Mouse (Mus musculus): ENCODE measurements around the gene Olfr99.
"Not testable (repeated sequence)": the region's sequence is repeated elsewhere in the genome, so short reads cannot be mapped to it uniquely, and the experiment has no call there.

Olfr99 gene

DNA sequence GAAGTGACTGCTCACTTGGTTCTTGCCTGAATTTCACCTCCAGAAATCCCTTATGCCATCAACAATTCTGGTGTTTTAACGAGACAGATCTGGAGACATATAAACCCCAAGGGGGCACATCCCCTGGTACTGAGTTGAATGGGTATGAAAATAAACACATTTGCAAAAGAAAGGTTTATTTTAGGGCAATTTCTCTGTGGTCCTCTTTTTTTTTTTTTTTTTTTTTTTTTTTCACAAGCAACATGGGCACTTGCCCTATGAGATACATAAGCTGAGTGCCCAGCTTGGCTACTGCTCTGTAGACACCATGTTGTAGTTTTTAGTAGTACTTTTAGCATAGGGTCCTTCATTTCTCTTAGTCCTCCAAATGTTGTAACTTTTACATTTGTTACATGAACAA, at the start of gene Olfr99:
Gene Olfr99, minus strand, starts transcription at position 101 of the 400 bp plus-strand sequence.
- DNase-seq (ENCODE audit: low spot score): no peak

DNA sequence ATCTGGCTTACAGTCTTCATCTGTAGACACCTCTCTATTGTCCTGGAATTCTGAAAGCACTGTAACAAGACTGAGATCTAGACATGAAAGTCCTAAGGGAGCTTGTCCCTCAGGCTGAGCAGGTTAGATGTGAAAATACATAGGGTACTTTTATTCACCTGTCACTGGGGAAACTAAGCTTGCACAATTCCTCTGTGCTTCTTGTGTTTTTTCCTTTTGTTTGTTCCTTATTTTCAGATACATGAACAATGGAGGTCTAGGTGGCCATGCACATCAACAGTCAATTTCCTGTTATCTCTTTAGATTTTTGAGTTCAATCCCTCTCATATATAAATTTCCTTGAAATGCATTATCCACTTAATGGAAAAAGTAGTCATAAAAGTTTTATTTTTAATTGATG, 33.7 kb upstream of the Olfr99 start, which contains the start of gene Olfr102:
Gene Olfr102, minus strand, starts transcription at position 101 of the 400 bp plus-strand sequence.
- no peak for DNase-seq (ENCODE audit: low spot score)

- DNase-seq (ENCODE audit: low spot score): no peak
Measured at GRCm38 (mm10) chr17:37310146-37310699, 27.0 kb upstream of the Olfr99 start.

DNA sequence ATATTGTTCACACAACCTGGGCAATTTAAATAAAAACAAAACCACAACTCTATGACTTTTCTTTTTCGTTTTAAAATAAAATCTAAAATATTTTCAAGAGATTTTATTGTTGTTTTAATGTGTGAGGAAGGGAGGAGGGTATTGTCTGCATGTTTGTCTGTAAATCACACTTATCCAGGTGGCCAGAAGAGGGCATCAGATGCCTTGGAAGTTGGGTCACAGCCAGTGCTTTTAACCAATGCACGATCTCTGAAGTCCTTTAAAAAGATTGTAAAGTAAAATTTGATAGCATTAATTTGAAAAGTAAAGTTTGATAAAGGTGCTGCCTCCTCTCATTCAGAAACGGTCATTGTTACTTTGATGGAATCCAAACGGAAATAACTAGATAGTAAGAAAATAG, 25.2 kb upstream of the Olfr99 start:
- DNase-seq (ENCODE audit: low spot score): peak; percentile 14

- no peak for DNase-seq (ENCODE audit: low spot score)
Measured at GRCm38 (mm10) chr17:37304213-37304612, 21.0 kb upstream of the Olfr99 start, which contains the start of gene Olfr101. Gene Olfr101 (minus strand): TSS chr17:37304313.

DNA sequence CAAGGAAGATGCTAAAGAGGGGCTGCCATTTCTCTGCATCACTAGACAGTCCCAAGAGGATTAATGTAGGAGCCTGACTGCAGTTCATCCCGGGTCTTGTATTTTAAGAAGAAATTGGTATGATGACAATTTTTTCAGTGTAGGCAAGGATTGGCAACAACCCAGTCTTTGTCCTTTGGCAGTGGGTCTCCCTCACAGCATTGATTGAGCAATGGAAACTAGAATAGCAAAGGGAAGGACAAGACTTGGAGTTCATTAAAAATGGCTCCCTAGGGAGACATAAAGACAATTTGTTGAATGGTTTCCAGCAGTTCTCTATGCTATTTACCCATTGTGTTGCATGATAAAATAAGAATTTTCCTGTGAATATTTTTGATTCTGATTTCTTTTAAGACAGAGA, 2.9 kb downstream of the Olfr99 start:
- DNase-seq (ENCODE audit: low spot score): no peak

GRCm38 (mm10) chr17:37276573-37276972, 6.7 kb downstream of the Olfr99 start:
- DNase-seq (ENCODE audit: low spot score): no peak

DNA sequence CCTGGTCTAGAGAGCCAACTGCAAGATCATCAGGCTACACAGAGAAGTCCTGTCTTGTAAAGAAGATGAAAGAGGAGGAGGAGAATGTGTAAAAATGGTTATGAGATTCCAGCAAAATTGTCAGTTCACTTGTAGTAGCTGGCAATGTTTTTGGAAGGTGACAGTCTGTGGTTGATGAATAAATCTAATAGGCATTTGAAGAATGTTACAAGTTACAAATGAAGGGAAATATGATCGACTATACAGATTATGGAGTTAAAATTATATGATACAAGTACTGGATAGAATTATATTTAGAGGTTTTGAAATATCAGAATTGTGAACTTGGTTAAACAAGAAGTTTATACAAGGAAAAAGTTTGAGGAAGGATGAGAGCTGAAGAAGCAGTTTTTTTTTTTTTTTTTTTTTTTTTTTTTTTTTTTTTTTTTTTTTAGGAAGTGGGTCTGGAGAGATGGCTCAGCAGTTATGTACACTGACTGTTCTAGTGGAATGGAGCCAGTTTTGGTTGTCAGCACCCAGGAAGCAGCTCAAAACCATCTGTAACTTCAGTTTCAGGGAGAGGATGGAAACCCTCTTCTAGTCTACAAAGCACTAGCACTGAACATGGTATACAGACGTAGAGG, 7.5 kb downstream of the Olfr99 start:
- DNase-seq (ENCODE audit: low spot score): no peak

DNA sequence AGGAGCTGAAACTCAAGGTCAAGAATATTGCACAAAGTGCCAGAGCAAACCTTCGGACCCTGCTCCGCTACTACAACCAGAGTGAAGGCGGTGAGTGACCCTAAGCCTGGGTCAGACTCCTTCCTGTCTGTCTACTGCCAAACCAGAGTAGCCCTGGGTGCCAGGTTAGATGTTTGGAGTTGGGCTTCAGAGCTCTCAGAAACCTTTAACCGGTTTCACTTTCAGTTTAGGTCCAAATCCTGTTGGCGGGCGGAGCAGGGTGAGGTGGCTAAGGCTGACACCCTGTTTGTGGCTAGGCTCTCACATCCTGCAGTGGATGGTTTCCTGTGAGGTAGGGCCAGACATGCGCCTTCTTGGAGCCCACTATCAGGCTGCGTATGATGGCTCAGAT, 12.6 kb downstream of the Olfr99 start:
- no peak for DNase-seq (ENCODE audit: low spot score)

DNA sequence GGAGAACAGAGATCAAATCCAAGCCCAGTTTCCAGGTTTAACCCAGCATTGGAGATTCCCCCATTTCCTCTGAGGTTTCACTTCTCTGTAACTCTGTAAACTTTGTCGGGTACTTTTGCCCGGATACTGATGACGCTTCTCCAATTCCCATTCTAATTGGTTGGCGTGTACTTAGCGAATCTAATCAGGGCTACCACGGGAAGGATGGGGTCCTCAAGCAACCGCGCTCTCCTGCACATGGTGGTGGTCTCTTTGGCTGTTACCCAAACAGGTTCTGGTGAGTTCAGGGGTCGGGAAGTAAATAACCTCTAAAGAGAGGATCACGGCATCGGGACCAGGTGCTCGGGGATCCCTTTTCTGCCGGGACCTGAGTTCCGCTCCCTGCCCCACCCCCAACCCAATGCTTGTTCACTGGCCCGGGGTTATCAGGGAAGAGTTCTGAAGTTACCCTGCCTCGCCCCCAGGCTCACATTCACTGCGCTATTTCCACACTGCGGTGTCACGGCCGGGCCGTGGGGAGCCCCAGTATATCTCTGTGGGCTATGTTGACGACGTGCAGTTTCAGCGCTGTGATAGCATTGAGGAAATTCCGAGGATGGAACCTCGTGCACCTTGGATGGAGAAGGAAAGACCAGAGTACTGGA, 13.1 kb downstream of the Olfr99 start, which contains the start of gene H2-M3:
Gene H2-M3, plus strand, starts transcription at position 163 of the 644 bp plus-strand sequence.
- DNase-seq (ENCODE audit: low spot score): peak; percentile 85

DNA sequence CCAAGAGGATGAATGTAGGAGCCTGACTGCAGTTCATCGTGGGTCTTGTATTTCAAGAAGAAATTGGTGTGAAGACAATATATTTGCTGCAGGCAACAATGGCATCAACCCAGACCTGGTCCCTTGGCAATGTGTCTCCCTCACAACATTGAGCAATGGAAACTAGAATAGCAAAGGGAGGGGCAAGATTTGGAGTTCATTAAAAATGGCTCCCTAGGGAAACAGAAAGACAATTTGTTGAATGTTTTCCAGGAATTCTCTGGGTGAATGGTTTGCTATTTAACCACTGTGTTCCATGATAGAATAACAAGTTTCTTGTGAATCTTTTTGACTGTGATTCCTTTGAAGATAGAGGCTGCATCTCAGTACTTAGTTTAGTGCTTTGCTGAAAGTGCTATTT, 19.6 kb downstream of the Olfr99 start, which contains the start of gene Olfr98:
Gene Olfr98, minus strand, starts transcription at position 124 of the 400 bp plus-strand sequence.
- no peak for DNase-seq (ENCODE audit: low spot score)

DNA sequence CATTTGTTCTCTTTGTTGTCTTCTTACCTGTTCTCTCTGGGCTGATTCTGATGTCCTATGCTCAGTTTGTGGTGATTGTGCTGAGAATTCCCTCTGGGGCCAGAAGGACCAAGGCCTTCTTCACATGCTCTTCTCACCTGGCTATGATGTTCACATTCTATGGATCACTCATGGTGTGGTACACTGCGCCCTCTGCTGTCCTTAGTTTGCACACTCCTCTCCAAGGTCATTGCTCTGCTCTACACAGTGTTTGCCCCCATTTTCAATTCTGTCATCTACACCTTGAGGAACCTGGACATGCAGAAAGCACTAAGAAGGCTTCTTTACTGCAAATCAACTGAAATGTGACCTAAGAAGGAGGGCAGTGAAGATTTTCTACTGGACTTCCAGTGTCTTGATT, 32.7 kb downstream of the Olfr99 start:
- peak; percentile 42 for DNase-seq (ENCODE audit: low spot score)

- no peak for DNase-seq (ENCODE audit: low spot score)
Measured at GRCm38 (mm10) chr17:37249460-37249859, 33.8 kb downstream of the Olfr99 start.

- DNase-seq (ENCODE audit: low spot score): peak; percentile 39
Measured at GRCm38 (mm10) chr17:37246715-37247114, 36.5 kb downstream of the Olfr99 start.

DNA sequence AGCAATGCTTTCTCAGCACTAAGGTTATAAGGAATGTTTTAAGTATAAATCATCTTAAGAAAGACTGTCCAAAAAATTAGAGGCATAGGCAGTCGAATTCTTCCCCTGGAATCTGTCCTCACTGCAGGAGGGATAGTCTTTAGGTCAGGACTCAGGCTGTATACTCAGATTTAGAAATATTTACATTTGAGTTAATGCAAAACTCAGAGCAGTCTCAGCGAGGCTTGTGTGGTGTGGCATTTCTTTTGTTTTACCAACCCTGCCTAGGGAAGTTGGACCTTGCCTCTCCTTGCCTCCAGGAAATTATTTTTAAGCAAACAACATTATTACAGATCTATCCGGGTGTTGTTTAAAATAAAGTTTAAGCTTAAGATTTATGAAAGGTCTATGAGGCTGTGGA, 41.1 kb downstream of the Olfr99 start:
- DNase-seq (ENCODE audit: low spot score): no peak

DNA sequence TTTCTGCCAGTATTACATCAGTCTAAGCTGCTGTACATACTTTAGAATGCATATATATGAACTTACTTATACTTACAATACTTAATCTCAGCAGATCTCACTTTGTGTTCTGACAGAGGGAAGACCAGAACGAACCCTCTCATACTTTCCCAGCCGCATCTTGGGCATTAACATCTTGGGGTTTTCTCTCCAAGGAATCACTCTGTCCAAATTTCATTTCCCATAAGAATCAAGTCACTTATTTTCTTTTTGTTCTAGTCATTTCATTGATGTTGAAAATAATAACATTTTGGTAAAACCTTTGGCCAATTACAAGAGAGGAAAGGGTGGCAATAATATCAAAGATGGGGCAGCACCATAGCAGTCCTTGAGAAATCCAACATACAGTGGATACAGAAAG, 46.0 kb downstream of the Olfr99 start, which contains the start of gene Olfr97:
Gene Olfr97, minus strand, starts transcription at position 101 of the 400 bp plus-strand sequence.
- DNase-seq (ENCODE audit: low spot score): not testable (repeated sequence)
